8 mouse cellular contexts compared by ENCODE assay signal in the genomic region with DNA sequence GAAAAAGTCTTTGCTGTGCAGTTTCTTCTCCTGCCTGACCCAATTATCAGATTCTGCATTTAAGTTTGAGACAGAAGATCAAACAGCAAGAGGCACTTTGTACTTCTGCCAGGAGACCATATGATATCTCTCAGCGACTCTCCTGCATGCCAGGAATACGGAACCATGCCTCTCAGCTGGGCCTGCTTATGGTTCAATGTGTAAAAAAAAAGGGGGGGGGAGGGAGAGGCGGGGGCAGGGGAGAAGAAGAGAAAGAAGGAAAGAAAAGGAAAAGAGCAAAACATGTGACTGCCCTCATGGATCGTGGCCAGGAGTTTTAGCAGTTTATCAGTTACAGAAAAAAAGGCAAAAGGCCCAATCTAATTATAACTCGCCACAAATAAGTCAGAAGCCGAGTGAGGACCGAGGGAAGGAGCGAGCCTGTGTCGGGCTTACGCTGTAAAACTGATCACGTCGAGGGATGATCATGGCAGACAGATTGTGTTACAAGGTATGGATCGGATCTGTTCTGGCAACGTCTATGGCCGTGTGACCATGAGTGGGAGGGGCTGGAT.
DNase-seq lines count a peak whose midpoint lies in the region; ATAC-seq and TF ChIP-seq lines count a peak whose summit lies in the region.
"Had no signal": no experiment of that assay in that cellular context is flagged by ENCODE, and none has a peak within 500 bp of the region (broad histone marks: within the 10 kb centered on the region; RNA-seq: fewer than 3 reads in every experiment).

No protein-coding gene starts in this region.

- TF ChIP-seq CTCF in cerebellum, adult 2 months (IDR thresholded peaks at IDR 0.05; ENCODE audit: borderline replicate concordance, insufficient read depth, low read depth, low read length) = no peak
- no peak for TF ChIP-seq CTCF in lung, adult 2 months (IDR thresholded peaks at IDR 0.05; ENCODE audit: insufficient read depth, low read length)

- peak overlapping the region; percentile 38 for H3K4me3 ChIP-seq in cerebellum, adult 2 months (replicated peaks; ENCODE audit: insufficient read depth, low read depth, low read length)
- peak overlapping the region; percentile 36 for H3K4me3 ChIP-seq in lung, adult 2 months (replicated peaks; ENCODE audit: extremely low read depth, low read depth, low read length)
- H3K4me3 ChIP-seq in hindbrain, embryonic 11.5 days (ENCODE audit: low read depth, low read length) = no peak overlapping the region
- H3K4me3 ChIP-seq: neural tube, embryonic 13.5 days had no signal

- no peak overlapping the region for H3K9ac ChIP-seq in hindbrain, embryonic 11.5 days (ENCODE audit: low read depth, low read length)
- H3K9ac ChIP-seq: neural tube, embryonic 13.5 days had no signal

- peaks cover 5% of the 10 kb centered on the region for H3K4me1 ChIP-seq in cerebellum, adult 2 months (ENCODE audit: control insufficient read depth, insufficient read depth, low read length)
- H3K4me1 ChIP-seq in lung, adult 2 months (ENCODE audit: control insufficient read depth, insufficient read depth, low read length) = no peaks in the 10 kb centered on the region
- H3K4me1 ChIP-seq in hindbrain, embryonic 11.5 days (replicated peaks; ENCODE audit: control insufficient read depth, insufficient read depth, low read length) = no peaks in the 10 kb centered on the region

- no peak overlapping the region for H3K4me2 ChIP-seq in hindbrain, embryonic 11.5 days (replicated peaks; ENCODE audit: low read depth, low read length)
- H3K4me2 ChIP-seq: neural tube, embryonic 13.5 days had no signal

- no peaks in the 10 kb centered on the region for H3K36me3 ChIP-seq in hindbrain, embryonic 11.5 days (ENCODE audit: control insufficient read depth, insufficient read depth, low read length)
- H3K36me3 ChIP-seq: neural tube, embryonic 13.5 days had no signal

- ATAC-seq in activated CD4-positive, CD25-positive, alpha-beta regulatory T cell, adult 4 months = peak; percentile 41
- no peak for ATAC-seq in hindbrain, embryonic 11.5 days (ENCODE audit: low FRiP score)

- 14% methylated on average over 15 of the region's 15 CpGs for WGBS in cerebellum, adult 2 months
- WGBS in lung, adult 2 months = 52% methylated on average over 14 of the region's 15 CpGs
- 82% methylated on average over 15 of the region's 15 CpGs for WGBS in hindbrain, embryonic 11.5 days

- no peaks in the 10 kb centered on the region for H3K9me3 ChIP-seq in hindbrain, embryonic 11.5 days (ENCODE audit: control insufficient read depth, low read length)
- H3K9me3 ChIP-seq: neural tube, embryonic 13.5 days had no signal

- TF ChIP-seq POLR2A in cerebellum, adult 2 months (IDR thresholded peaks at IDR 0.05; ENCODE audit: borderline replicate concordance, insufficient read depth, low read length) = no peak
- no peak for TF ChIP-seq POLR2A in lung, adult 2 months (IDR thresholded peaks at IDR 0.05; ENCODE audit: borderline replicate concordance, extremely low read depth, low read depth, low read length)

- no peak overlapping the region for H3K27ac ChIP-seq in cerebellum, adult 2 months (ENCODE audit: insufficient read depth, low read length)
- H3K27ac ChIP-seq in hindbrain, embryonic 11.5 days (ENCODE audit: low read depth, low read length) = no peak overlapping the region
- H3K27ac ChIP-seq: neural tube, embryonic 13.5 days had no signal

- DNase-seq in kidney, postnatal 14 days = peak; percentile 16
- DNase-seq in kidney, adult 18-20 months = no peak
- peak; percentile 36 to 77 for DNase-seq in cerebellum, adult 2 months
- no peak for DNase-seq in lung, adult 2 months
- DNase-seq in hindbrain, embryonic 11.5 days (ENCODE audit: low spot score) = no peak
- no peak for DNase-seq in layer of hippocampus, adult 9-10 months (ENCODE audit: low spot score)

- no peaks in the 10 kb centered on the region for H3K27me3 ChIP-seq in cerebellum, adult 2 months (ENCODE audit: control insufficient read depth, insufficient read depth, low read length)
- H3K27me3 ChIP-seq in hindbrain, embryonic 11.5 days (ENCODE audit: control insufficient read depth, insufficient read depth, low read length) = no peaks in the 10 kb centered on the region
- H3K27me3 ChIP-seq: neural tube, embryonic 13.5 days had no signal

Comparison
In these comparisons a context has a peak if more than half of its experiments do, and no peak if none do; other contexts are left out.
1. DNase-seq: peak in kidney, postnatal 14 days (single experiment) and cerebellum, adult 2 months (2 of 2); none in kidney, adult 18-20 months (single experiment), lung, adult 2 months (single experiment), hindbrain, embryonic 11.5 days (single experiment) and layer of hippocampus, adult 9-10 months (single experiment).